Mouse (Mus musculus): ENCODE measurements around the gene Popdc2.

DNA sequence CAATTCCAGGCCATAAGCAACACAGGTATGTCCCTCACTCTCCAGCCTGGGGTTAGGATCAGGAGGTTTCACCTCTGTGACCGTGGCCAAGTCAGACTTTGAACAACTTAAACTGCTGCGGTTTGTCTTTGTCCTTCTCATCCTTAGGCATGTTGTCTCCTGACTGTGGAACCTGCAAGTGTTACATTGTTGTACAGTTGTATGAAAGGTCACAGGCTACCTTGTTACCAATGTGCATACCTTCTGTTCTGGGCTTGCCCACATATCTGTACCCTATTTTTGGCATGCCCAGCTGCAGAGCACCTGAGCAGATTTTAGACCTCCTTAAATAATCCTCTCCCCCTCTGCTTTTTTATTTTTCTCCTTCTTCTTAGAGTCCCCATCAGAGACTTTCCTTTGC, 2.8 kb upstream of the Popdc2 start:
- no peak for TF ChIP-seq GATA1 (IDR thresholded peaks at IDR 0.05; ENCODE audit: low read length)
- TF ChIP-seq TAL1 (IDR thresholded peaks at IDR 0.05; ENCODE audit: low read length) = no peak
